Mouse (Mus musculus): ENCODE measurements around the gene Mdc1. TPM values are rescaled to one million over a fixed set of nuclear protein-coding genes. Genes with fewer than 3 reads are reported as not detected.

The Mdc1 gene
- total RNA-seq (2021) = 10 to 100 TPM; 11.5 to 16.7 TPM
- long read RNA-seq, experiment 1, partial matches to known transcripts = 1 of 1 reads
- long read RNA-seq, experiment 1, other reads (novel, unspliced or antisense) = 0 of 1 reads
- long read RNA-seq, experiment 2, partial matches to known transcripts = 2 of 4 reads
- long read RNA-seq, experiment 2, other reads (novel, unspliced or antisense) = 2 of 4 reads

GRCm38 (mm10) chr17:35841076-35841950 lies at the start of gene Mdc1:
Gene Mdc1 (plus strand): TSS chr17:35841515.
- DNase-seq (ENCODE audit: low spot score in 2 of 2) = peak; percentile 94 to 96

- DNase-seq (ENCODE audit: low spot score in 2 of 2) = no peak
These were observed 48.5 kb upstream of the Mdc1 start for GRCm38 (mm10) chr17:35792837-35793236.

GRCm38 (mm10) chr17:35795099-35795498 lies 46.2 kb upstream of the Mdc1 start:
- DNase-seq (ENCODE audit: low spot score in 2 of 2) = no peak

GRCm38 (mm10) chr17:35795656-35796055 lies 45.7 kb upstream of the Mdc1 start:
- no peak for DNase-seq (ENCODE audit: low spot score in 2 of 2)

- DNase-seq (ENCODE audit: low spot score in 2 of 2) = no peak
These were observed 44.5 kb upstream of the Mdc1 start for GRCm38 (mm10) chr17:35796835-35797234.

GRCm38 (mm10) chr17:35800905-35801304 lies 40.4 kb upstream of the Mdc1 start:
- DNase-seq (ENCODE audit: low spot score in 2 of 2) = no peak

GRCm38 (mm10) chr17:35803020-35803419 lies 38.3 kb upstream of the Mdc1 start:
- DNase-seq (ENCODE audit: low spot score in 2 of 2) = no peak

- DNase-seq (ENCODE audit: low spot score in 2 of 2) = no peak
These were observed 37.4 kb upstream of the Mdc1 start for GRCm38 (mm10) chr17:35803858-35804399.

GRCm38 (mm10) chr17:35808073-35808472 lies 33.2 kb upstream of the Mdc1 start:
- DNase-seq (ENCODE audit: low spot score in 2 of 2) = no peak

- no peak for DNase-seq (ENCODE audit: low spot score in 2 of 2)
These were observed 31.9 kb upstream of the Mdc1 start for GRCm38 (mm10) chr17:35809395-35809794.

GRCm38 (mm10) chr17:35810900-35811648 lies 30.2 kb upstream of the Mdc1 start:
- DNase-seq (ENCODE audit: low spot score in 2 of 2) = no peak

GRCm38 (mm10) chr17:35812307-35812706 lies 29.0 kb upstream of the Mdc1 start:
- DNase-seq (ENCODE audit: low spot score in 2 of 2) = no peak

- no peak for DNase-seq (ENCODE audit: low spot score in 2 of 2)
These were observed 28.6 kb upstream of the Mdc1 start for GRCm38 (mm10) chr17:35812736-35813135.

GRCm38 (mm10) chr17:35813245-35813647 lies 28.1 kb upstream of the Mdc1 start:
- DNase-seq (ENCODE audit: low spot score in 2 of 2) = peak; percentile 83 to 85

GRCm38 (mm10) chr17:35813653-35814052 lies 27.7 kb upstream of the Mdc1 start:
- no peak for DNase-seq (ENCODE audit: low spot score in 2 of 2)

- DNase-seq (ENCODE audit: low spot score in 2 of 2) = no peak
These were observed 26.6 kb upstream of the Mdc1 start for GRCm38 (mm10) chr17:35814678-35815077.

- DNase-seq (ENCODE audit: low spot score in 2 of 2) = no peak
These were observed 25.5 kb upstream of the Mdc1 start for GRCm38 (mm10) chr17:35815836-35816235.

GRCm38 (mm10) chr17:35816686-35817085 lies 24.6 kb upstream of the Mdc1 start:
- no peak for DNase-seq (ENCODE audit: low spot score in 2 of 2)

- no peak for DNase-seq (ENCODE audit: low spot score in 2 of 2)
These were observed 24.1 kb upstream of the Mdc1 start for GRCm38 (mm10) chr17:35817226-35817625.

GRCm38 (mm10) chr17:35820111-35820510 lies 21.2 kb upstream of the Mdc1 start:
- no peak for DNase-seq (ENCODE audit: low spot score in 2 of 2)
